Mouse (Mus musculus) heart, embryonic 15.5 days (tissue): ENCODE data around the gene Bgn. TPM values are rescaled to one million over a fixed set of nuclear protein-coding genes. Genes with fewer than 3 reads are reported as not detected.
"Not testable (repeated sequence)": the region's sequence is repeated elsewhere in the genome, so short reads cannot be mapped to it uniquely, and the experiment has no call there.

Experiments
- ATAC-seq: fragments of 200-750 bp; cut with Nextera tagmentation; replicated peaks from 2 replicates; pipeline ENCODE4 v1.8.0; 2017; ENCODE audit warnings: low read depth, moderate TSS enrichment; ENCODE audit not compliant: insufficient number of reproducible peaks, insufficient read depth, low FRiP score
- H3K27ac ChIP-seq: fragments of 300-500 bp; sonication (generic); 2 replicates; pipeline ENCODE4 v1.5.1; 2015; ENCODE audit warnings: mild to moderate bottlenecking, inconsistent platforms
- H3K27me3 ChIP-seq: fragments of 300-500 bp; sonication (generic); 2 replicates; pipeline ENCODE4 v1.6.1; 2015; ENCODE audit warnings: inconsistent platforms
- H3K36me3 ChIP-seq: fragments of 300-500 bp; sonication (generic); 2 replicates; pipeline ENCODE4 v1.6.1; 2015; ENCODE audit warnings: mild to moderate bottlenecking, inconsistent platforms
- H3K4me1 ChIP-seq: fragments of 300-500 bp; sonication (generic); replicated peaks from 2 replicates; pipeline ENCODE4 v1.6.1; 2015; ENCODE audit warnings: inconsistent platforms
- H3K4me2 ChIP-seq: fragments of 300-500 bp; sonication (generic); 2 replicates; pipeline ENCODE4 v1.6.1; 2015; ENCODE audit warnings: inconsistent platforms, mild to moderate bottlenecking, moderate library complexity
- H3K4me3 ChIP-seq: fragments of 300-500 bp; sonication (generic); 2 replicates; pipeline ENCODE4 v1.5.1; 2015; ENCODE audit warnings: mild to moderate bottlenecking, inconsistent platforms
- H3K9ac ChIP-seq: fragments of 300-500 bp; sonication (generic); 2 replicates; pipeline ENCODE4 v1.6.1; 2015; ENCODE audit warnings: mild to moderate bottlenecking, inconsistent platforms
- H3K9me3 ChIP-seq: fragments of 300-500 bp; sonication (generic); replicated peaks from 2 replicates; pipeline ENCODE4 v1.6.1; 2016; ENCODE audit warnings: inconsistent platforms
- WGBS: fragments of 180-500 bp; shearing (Covaris S2); methylation state at CpG from one replicate; pipeline ENCODE4 v1.1.7; 2015; ENCODE audit warnings: mixed read lengths; 5-methylcytosine and 5-hydroxymethylcytosine counted together
- polyA plus RNA-seq: library from polyadenylated mRNA; unstranded; fragments of >200 nt; fragmentation: Nextera tagmentation; extraction: Ambion mirVana; gene quantifications from 2 replicates; pipeline ENCODE4 v1.2.1, GENCODE M21; 2015

Gene Bgn
- polyA plus RNA-seq, 1 experiment from 2014 or later: 110 TPM

DNA sequence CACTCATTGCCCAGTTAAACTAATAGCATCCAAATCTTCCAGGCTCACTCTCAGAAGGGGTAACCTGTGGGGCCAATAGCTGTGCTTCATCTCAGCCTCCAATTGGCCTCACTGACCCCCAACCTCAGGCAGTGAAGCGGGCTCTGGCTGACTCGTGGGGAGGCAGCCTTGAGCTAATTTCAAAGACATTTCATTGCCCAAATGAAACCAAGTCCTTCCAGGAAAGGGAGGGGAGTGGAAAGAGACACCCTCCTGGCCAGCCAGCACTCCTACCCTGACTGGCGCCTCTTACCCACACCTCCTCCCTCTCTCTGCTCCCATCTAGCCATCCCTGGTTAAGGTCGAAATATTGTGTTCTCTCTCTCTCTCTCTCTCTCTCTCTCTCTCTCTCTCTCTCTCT is 6.8 kb downstream of the Bgn start:
- Histone ChIP-seq H3K27me3 (peaks cover 4% of the 10 kb centered on the region; the same call in 1 of the 2 replicates), H3K9me3 (no peaks in the 10 kb centered on the region), H3K27ac (no peak overlapping the region), H3K9ac (no peak overlapping the region), H3K4me1 (no peaks in the 10 kb centered on the region; the same call in none of the 2 replicates), H3K4me2 (no peak overlapping the region), H3K4me3 (no peak overlapping the region), H3K36me3 (no peaks in the 10 kb centered on the region)
- WGBS: 56% methylated on average over 4 of the region's 4 CpGs
- ATAC-seq: no peak

- peaks cover 4% of the 10 kb centered on the region; the same call in 1 of the 2 replicates for H3K27me3 ChIP-seq
- no peaks in the 10 kb centered on the region for H3K9me3 ChIP-seq
- no peaks in the 10 kb centered on the region; the same call in none of the 2 replicates for H3K4me1 ChIP-seq
- no peak overlapping the region for H3K4me3 ChIP-seq
- no peak overlapping the region for H3K9ac ChIP-seq
- no peak overlapping the region for H3K27ac ChIP-seq
- 79% methylated on average over 3 of the region's 3 CpGs for WGBS
- H3K4me2 ChIP-seq: no peak overlapping the region
- no peaks in the 10 kb centered on the region for H3K36me3 ChIP-seq
- ATAC-seq: no peak
Measured at GRCm38 (mm10) chrX:73490804-73491203, 7.4 kb downstream of the Bgn start.

- H3K4me3 ChIP-seq, H3K36me3 ChIP-seq, H3K27ac ChIP-seq, H3K9me3 ChIP-seq, H3K27me3 ChIP-seq, ATAC-seq, H3K4me1 ChIP-seq, H3K4me2 ChIP-seq, H3K9ac ChIP-seq: not testable (repeated sequence)
- WGBS: 2% methylated on average over 2 of the region's 2 CpGs
Measured at GRCm38 (mm10) chrX:73493567-73493966, 10.2 kb downstream of the Bgn start.

DNA sequence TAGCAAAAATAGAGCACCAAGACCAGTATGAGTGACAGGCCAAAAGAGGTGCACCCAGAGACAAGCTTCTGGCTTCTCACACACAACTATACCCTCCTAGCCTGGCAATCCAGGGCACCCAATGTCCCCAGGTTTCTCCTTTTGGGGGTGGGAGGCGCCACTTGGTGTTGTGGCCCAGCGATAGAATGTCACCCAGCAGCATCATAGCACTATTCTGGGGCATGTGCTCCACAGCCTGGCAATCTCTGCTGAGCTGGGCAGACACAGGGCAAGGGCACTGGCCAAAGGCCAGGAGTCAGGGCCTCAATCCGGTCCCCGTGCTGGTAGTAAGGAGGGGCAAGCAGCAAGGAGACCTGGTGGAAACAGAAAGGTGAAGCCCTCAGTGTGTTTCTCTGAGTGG is 13.3 kb downstream of the Bgn start:
- no peaks in the 10 kb centered on the region for H3K9me3 ChIP-seq
- no peak for ATAC-seq
- WGBS: 54% methylated on average over 4 of the region's 4 CpGs

DNA sequence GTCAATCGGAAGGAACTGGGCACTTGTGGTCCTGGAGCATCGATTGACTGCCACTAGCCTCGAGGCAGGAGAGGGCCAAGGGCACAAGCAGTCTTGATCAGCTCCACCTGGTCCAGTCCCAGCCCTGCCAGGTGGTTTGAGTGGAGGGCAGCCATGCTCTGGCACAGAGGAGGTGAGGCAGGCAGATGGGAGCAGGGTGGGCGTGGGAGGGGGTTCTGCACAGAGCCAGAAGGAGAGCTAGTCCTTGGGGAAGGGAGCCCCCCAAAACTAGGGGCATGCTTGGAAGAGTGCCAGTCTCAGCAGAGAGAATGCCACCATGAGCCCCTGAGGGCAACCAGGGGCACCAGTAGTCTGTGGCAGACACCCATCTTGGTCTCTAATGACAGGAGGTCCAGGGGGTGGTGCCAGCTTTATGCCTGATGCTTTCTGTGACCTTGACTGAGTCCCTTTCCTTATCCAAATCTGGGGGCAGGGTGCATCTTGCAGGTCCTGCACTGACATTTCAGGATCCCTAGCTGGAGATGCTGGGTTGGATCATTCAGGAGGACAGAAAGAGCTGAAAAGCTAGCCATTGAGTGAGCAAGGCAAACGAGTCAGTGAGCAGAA is 21.8 kb downstream of the Bgn start:
- Histone ChIP-seq H3K27me3 (peaks cover 43% of the 10 kb centered on the region), H3K4me1 (0 out of 2 replicates have a peak, but pooled peaks cover 2% of the 10 kb centered on the region), H3K4me2 (no peak overlapping the region), H3K27ac (no peak overlapping the region), H3K9me3 (no peaks in the 10 kb centered on the region), H3K36me3 (no peaks in the 10 kb centered on the region), H3K4me3 (no peak overlapping the region), H3K9ac (no peak overlapping the region)
- ATAC-seq: no peak
- WGBS: 68% methylated on average over 5 of the region's 5 CpGs

More for the DNA sequence above, 13.3 kb downstream of the Bgn start:
- no peak overlapping the region for H3K4me3 ChIP-seq
- H3K36me3 ChIP-seq: no peaks in the 10 kb centered on the region
- H3K4me2 ChIP-seq: no peak overlapping the region
- H3K27me3 ChIP-seq: 0 out of 2 replicates have a peak, but pooled peaks cover 5% of the 10 kb centered on the region
- no peak overlapping the region for H3K27ac ChIP-seq
- H3K9ac ChIP-seq: no peak overlapping the region
- no peaks in the 10 kb centered on the region for H3K4me1 ChIP-seq

- peaks cover 40% of the 10 kb centered on the region for H3K27me3 ChIP-seq
- H3K9ac ChIP-seq: no peak overlapping the region
- ATAC-seq: no peak
- 0 out of 2 replicates have a peak, but pooled peaks cover 2% of the 10 kb centered on the region for H3K4me1 ChIP-seq
- no peak overlapping the region for H3K27ac ChIP-seq
- WGBS: 74% methylated on average over 4 of the region's 4 CpGs
- H3K36me3 ChIP-seq: no peaks in the 10 kb centered on the region
- H3K4me3 ChIP-seq: no peak overlapping the region
- H3K4me2 ChIP-seq: no peak overlapping the region
- H3K9me3 ChIP-seq: no peaks in the 10 kb centered on the region
Measured at GRCm38 (mm10) chrX:73506577-73506976, 23.2 kb downstream of the Bgn start.

DNA sequence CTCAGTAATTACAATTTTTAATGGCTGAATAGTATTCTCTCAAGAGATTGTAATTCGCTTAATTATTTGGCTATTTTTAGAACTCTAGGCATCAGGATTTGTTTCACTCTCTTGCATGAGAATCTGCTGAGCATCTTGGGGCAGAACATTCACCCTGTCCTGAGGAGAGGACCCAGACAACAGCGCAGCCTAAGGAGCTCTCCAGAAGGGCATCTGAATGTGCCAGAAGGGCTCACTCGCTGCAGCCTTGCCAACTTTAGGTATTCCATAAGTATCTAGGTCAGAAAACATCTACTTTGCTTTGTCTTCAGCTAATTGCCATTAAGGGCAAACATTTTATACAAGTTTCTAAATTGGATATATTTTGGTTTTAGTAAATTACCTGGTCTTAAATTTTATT is 25.8 kb downstream of the Bgn start:
- H3K36me3 ChIP-seq: no peaks in the 10 kb centered on the region
- no peaks in the 10 kb centered on the region for H3K4me1 ChIP-seq
- no peak overlapping the region for H3K4me3 ChIP-seq
- no peak overlapping the region for H3K27ac ChIP-seq
- H3K4me2 ChIP-seq: no peak overlapping the region
- no peak for ATAC-seq
- WGBS: 67% methylated on average over 3 of the region's 3 CpGs
- H3K27me3 ChIP-seq: peaks cover 15% of the 10 kb centered on the region
- H3K9ac ChIP-seq: no peak overlapping the region
- H3K9me3 ChIP-seq: no peaks in the 10 kb centered on the region

GRCm38 (mm10) chrX:73512904-73513303 is 29.5 kb downstream of the Bgn start:
- ATAC-seq: no peak
- 35% methylated on average over 3 of the region's 3 CpGs for WGBS
- no peak overlapping the region for H3K4me3 ChIP-seq

DNA sequence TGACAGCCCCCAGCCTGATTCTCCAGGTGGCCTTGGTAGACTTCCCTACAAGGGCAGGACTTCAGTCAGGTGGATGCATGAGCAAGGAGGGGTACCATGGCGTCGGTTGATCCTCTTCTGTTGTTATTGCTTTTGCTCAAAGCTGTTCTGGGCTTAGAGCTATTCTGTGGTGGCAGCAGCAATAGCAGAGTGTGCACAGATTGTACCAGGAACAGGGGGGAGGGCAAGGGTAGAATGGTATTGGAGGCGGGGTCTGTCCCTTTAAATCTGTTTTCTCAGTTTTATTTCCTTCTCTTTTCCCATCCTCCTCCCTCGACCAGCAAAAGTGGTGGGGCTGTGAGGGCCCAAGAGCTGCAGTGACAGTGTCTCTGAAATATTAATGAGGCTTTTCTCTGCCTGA is 33.2 kb downstream of the Bgn start:
- no peak overlapping the region; the same call in 1 of the 2 replicates for H3K27ac ChIP-seq
- H3K9me3 ChIP-seq: no peaks in the 10 kb centered on the region
- H3K27me3 ChIP-seq: no peaks in the 10 kb centered on the region
- no peaks in the 10 kb centered on the region for H3K36me3 ChIP-seq
- no peak overlapping the region for H3K4me3 ChIP-seq
- 52% methylated on average over 4 of the region's 4 CpGs for WGBS
- H3K4me1 ChIP-seq: peaks cover 4% of the 10 kb centered on the region; the same call in 1 of the 2 replicates
- no peak overlapping the region for H3K4me2 ChIP-seq
- H3K9ac ChIP-seq: no peak overlapping the region
- ATAC-seq: no peak

More at GRCm38 (mm10) chrX:73512904-73513303, 29.5 kb downstream of the Bgn start:
- H3K27ac ChIP-seq: no peak overlapping the region
- H3K9ac ChIP-seq: no peak overlapping the region
- no peak overlapping the region for H3K4me2 ChIP-seq
- H3K9me3 ChIP-seq: no peaks in the 10 kb centered on the region
- H3K27me3 ChIP-seq: no peaks in the 10 kb centered on the region
- H3K36me3 ChIP-seq: no peaks in the 10 kb centered on the region
- peaks cover 4% of the 10 kb centered on the region; the same call in 1 of the 2 replicates for H3K4me1 ChIP-seq

- H3K4me3 ChIP-seq: no peak overlapping the region
- H3K4me1 ChIP-seq: peaks cover 4% of the 10 kb centered on the region; the same call in 1 of the 2 replicates
- no peaks in the 10 kb centered on the region for H3K9me3 ChIP-seq
- no peak overlapping the region for H3K9ac ChIP-seq
- no peaks in the 10 kb centered on the region for H3K27me3 ChIP-seq
- H3K36me3 ChIP-seq: no peaks in the 10 kb centered on the region
- H3K27ac ChIP-seq: peak overlapping the region; percentile 53; the same call in 1 of the 2 replicates
- no peak; the same call in 1 of the 2 replicates for ATAC-seq
- H3K4me2 ChIP-seq: no peak overlapping the region
Measured at GRCm38 (mm10) chrX:73517060-73517600, 33.7 kb downstream of the Bgn start.

DNA sequence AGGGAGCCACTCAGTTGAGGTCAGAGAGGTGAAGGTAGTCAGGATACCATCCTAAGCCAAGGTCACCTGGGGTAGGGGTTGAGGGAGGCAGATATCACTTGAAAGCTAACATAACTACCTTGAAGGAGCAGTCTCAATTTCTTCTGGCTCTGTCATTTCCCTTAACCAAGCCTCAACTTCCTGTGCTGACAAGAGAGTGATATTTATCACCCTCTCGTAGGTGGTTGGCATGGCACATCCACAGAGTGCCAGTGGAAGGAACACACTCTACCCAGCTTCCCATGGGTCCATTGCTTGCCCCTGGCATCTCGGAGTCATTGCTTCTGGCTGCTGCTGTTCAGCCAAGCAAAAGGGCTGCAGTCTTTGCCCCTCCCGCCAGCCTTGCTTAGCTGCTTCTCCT is 37.3 kb downstream of the Bgn start:
- H3K9ac ChIP-seq: no peak overlapping the region
- H3K4me3 ChIP-seq: no peak overlapping the region
- H3K36me3 ChIP-seq: no peaks in the 10 kb centered on the region
- no peak for ATAC-seq
- no peaks in the 10 kb centered on the region for H3K9me3 ChIP-seq
- peaks cover 4% of the 10 kb centered on the region; the same call in 1 of the 2 replicates for H3K4me1 ChIP-seq
- 75% methylated on average over 3 of the region's 3 CpGs for WGBS
- H3K27me3 ChIP-seq: no peaks in the 10 kb centered on the region; the same call in 1 of the 2 replicates
- H3K4me2 ChIP-seq: no peak overlapping the region
- no peak overlapping the region for H3K27ac ChIP-seq
